Mouse (Mus musculus): Measurements from ENCODE around the gene Gpr84. TPM values are rescaled to one million over a fixed set of nuclear protein-coding genes. Genes with fewer than 3 reads are reported as not detected.

Gene Gpr84
- total RNA-seq, 2 experiments from 2014 or later = not detected

- no peak for DNase-seq
- H3K4me3 ChIP-seq = peak overlapping the region; percentile 47
- intact Hi-C loops (cut with DNase I) = no loop called here
- H3K27ac ChIP-seq = peak overlapping the region; percentile 31; the same call in 1 of the 2 replicates
- no peak for TF ChIP-seq CTCF (IDR thresholded peaks at IDR 0.05)
Observed at GRCm38 (mm10) chr15:103333081-103333615, 22.7 kb upstream of the Gpr84 start.

GRCm38 (mm10) chr15:103323455-103324247, 13.2 kb upstream of the Gpr84 start:
- H3K4me3 ChIP-seq = peak overlapping the region; percentile 88
- intact Hi-C loops (cut with DNase I) = no loop called here
- no peak; the same call in 1 of the 2 replicates for TF ChIP-seq CTCF (IDR thresholded peaks at IDR 0.05)
- peak overlapping the region; percentile 83 for H3K27ac ChIP-seq
- DNase-seq = peak; percentile 95

- Histone ChIP-seq H3K4me3 (peak overlapping the region; percentile 88), H3K27ac (peak overlapping the region; percentile 83)
- intact Hi-C loops (cut with DNase I) = no loop called here
- no peak for TF ChIP-seq CTCF (IDR thresholded peaks at IDR 0.05)
- DNase-seq = no peak
Observed at GRCm38 (mm10) chr15:103323070-103323454, 12.7 kb upstream of the Gpr84 start.

GRCm38 (mm10) chr15:103322396-103322795, 12.0 kb upstream of the Gpr84 start:
- H3K27ac ChIP-seq = peak overlapping the region; percentile 83
- peak overlapping the region; percentile 88 for H3K4me3 ChIP-seq
- no peak for DNase-seq
- TF ChIP-seq CTCF (IDR thresholded peaks at IDR 0.05) = no peak
- intact Hi-C loops (cut with DNase I) = no loop called here

- TF ChIP-seq CTCF (IDR thresholded peaks at IDR 0.05) = peak; percentile 49
- peak overlapping the region; percentile 83 for H3K27ac ChIP-seq
- intact Hi-C loops (cut with DNase I) = no loop called here
- peak; percentile 56 for DNase-seq
- H3K4me3 ChIP-seq = peak overlapping the region; percentile 88
Observed at GRCm38 (mm10) chr15:103321076-103321475, 10.7 kb upstream of the Gpr84 start.

- intact Hi-C loops (cut with DNase I) = loop anchor here (10.0 kb wide), 1 partner anchor 564 kb away; no protein-coding TSS in a partner anchor
- DNase-seq = peak; percentile 60
- H3K4me3 ChIP-seq = peak overlapping the region; percentile 46
- TF ChIP-seq CTCF (IDR thresholded peaks at IDR 0.05) = no peak
- H3K27ac ChIP-seq = peak overlapping the region; percentile 82
Observed at GRCm38 (mm10) chr15:103318201-103318816, 7.9 kb upstream of the Gpr84 start.

- H3K27ac ChIP-seq = peak overlapping the region; percentile 82
- peak overlapping the region; percentile 46 for H3K4me3 ChIP-seq
- TF ChIP-seq CTCF (IDR thresholded peaks at IDR 0.05) = no peak
- intact Hi-C loops (cut with DNase I) = loop anchor here (10.0 kb wide), 1 partner anchor 563 kb away; no protein-coding TSS in a partner anchor
- DNase-seq = no peak
Observed at GRCm38 (mm10) chr15:103317731-103318130, 7.3 kb upstream of the Gpr84 start.

- intact Hi-C loops (cut with DNase I) = loop anchor here (10.0 kb wide), 1 partner anchor 562 kb away; no protein-coding TSS in a partner anchor
- no peak for DNase-seq
- H3K4me3 ChIP-seq = no peak overlapping the region
- H3K27ac ChIP-seq = peak overlapping the region; percentile 82
- TF ChIP-seq CTCF (IDR thresholded peaks at IDR 0.05) = no peak
Observed at GRCm38 (mm10) chr15:103317120-103317519, 6.7 kb upstream of the Gpr84 start.

GRCm38 (mm10) chr15:103315979-103316776, 5.8 kb upstream of the Gpr84 start:
- no peak for TF ChIP-seq CTCF (IDR thresholded peaks at IDR 0.05)
- peak overlapping the region; percentile 78 for H3K27ac ChIP-seq
- DNase-seq = peak; percentile 86
- H3K4me3 ChIP-seq = peak overlapping the region; percentile 67
- intact Hi-C loops (cut with DNase I) = loop anchor here (10.0 kb wide), 1 partner anchor 561 kb away; no protein-coding TSS in a partner anchor

GRCm38 (mm10) chr15:103315011-103315502, 4.6 kb upstream of the Gpr84 start:
- intact Hi-C loops (cut with DNase I) = loop anchor here (10.0 kb wide), 1 partner anchor 560 kb away; no protein-coding TSS in a partner anchor
- peak overlapping the region; percentile 78 for H3K27ac ChIP-seq
- DNase-seq = peak; percentile 89
- peak overlapping the region; percentile 67 for H3K4me3 ChIP-seq
- TF ChIP-seq CTCF (IDR thresholded peaks at IDR 0.05) = peak; percentile 94

GRCm38 (mm10) chr15:103314181-103314580, 3.8 kb upstream of the Gpr84 start:
- TF ChIP-seq CTCF (IDR thresholded peaks at IDR 0.05) = no peak
- intact Hi-C loops (cut with DNase I) = loop anchor here (10.0 kb wide), 1 partner anchor 559 kb away; no protein-coding TSS in a partner anchor
- DNase-seq = no peak
- Histone ChIP-seq H3K4me3 (peak overlapping the region; percentile 67), H3K27ac (peak overlapping the region; percentile 78; the same call in 1 of the 2 replicates)

All from gastrocnemius, adult 2 months (tissue).